Mouse (Mus musculus) hindbrain, embryonic 14.5 days (tissue): ENCODE data around the gene Podnl1. TPM values are rescaled to one million over a fixed set of nuclear protein-coding genes. Genes with fewer than 3 reads are reported as not detected.

Experiments used
- ATAC-seq: fragments of 200-750 bp; cut with Nextera tagmentation; 2 replicates; pipeline ENCODE4 v1.8.0; 2017; ENCODE audit warnings: moderate number of reproducible peaks, mild to moderate bottlenecking, moderate TSS enrichment, moderate library complexity; ENCODE audit not compliant: low FRiP score
- DNase-seq: peaks from one replicate; pipeline ENCODE4 v3.0.0-alpha.2; 2015; ENCODE audit warnings: low spot score
- H3K27ac ChIP-seq: fragments of 300-500 bp; sonication (generic); 2 replicates; pipeline ENCODE4 v1.5.1; 2014; ENCODE audit warnings: mild to moderate bottlenecking, moderate library complexity
- H3K27me3 ChIP-seq: fragments of 300-500 bp; sonication (generic); 2 replicates; pipeline ENCODE4 v1.6.1; 2014; ENCODE audit warnings: mild to moderate bottlenecking, low read length, mixed read lengths; ENCODE audit not compliant: control insufficient read depth, insufficient read depth
- H3K36me3 ChIP-seq: fragments of 300-500 bp; sonication (generic); replicated peaks from 2 replicates; pipeline ENCODE4 v1.6.1; 2014; ENCODE audit not compliant: control insufficient read depth, insufficient read depth
- H3K4me1 ChIP-seq: fragments of 300-500 bp; sonication (generic); replicated peaks from 2 replicates; pipeline ENCODE4 v1.6.1; 2014; ENCODE audit warnings: antibody characterized with exemption, low read length, mixed read lengths; ENCODE audit not compliant: control insufficient read depth, insufficient read depth
- H3K4me2 ChIP-seq: fragments of 300-500 bp; sonication (generic); replicated peaks from 2 replicates; pipeline ENCODE4 v1.6.1; 2014; ENCODE audit warnings: mild to moderate bottlenecking, moderate library complexity
- H3K4me3 ChIP-seq: fragments of 300-500 bp; sonication (generic); replicated peaks from 2 replicates; pipeline ENCODE4 v1.5.1; 2014; ENCODE audit warnings: mild to moderate bottlenecking, low read length
- H3K9ac ChIP-seq: fragments of 300-500 bp; sonication (generic); 2 replicates; pipeline ENCODE4 v1.6.1; 2014
- H3K9me3 ChIP-seq: fragments of 300-500 bp; sonication (generic); 2 replicates; pipeline ENCODE4 v1.6.1; 2016; ENCODE audit warnings: low read length; ENCODE audit not compliant: control insufficient read depth
- WGBS: fragments of 180-500 bp; shearing (Covaris S2); extraction: QIAGEN DNeasy Blood & Tissue Kit; methylation state at CpG from one replicate; pipeline ENCODE4 v1.1.7; 2014; 5-methylcytosine and 5-hydroxymethylcytosine counted together
- microRNA counts: library from miRNA; unstranded; fragments of <30 nt; microRNA quantifications from one replicate; lab custom pipeline; 2016
- microRNA-seq: library from miRNA; unstranded; fragments of <30 nt; microRNA quantifications from one replicate; pipeline ENCODE4, GENCODE M21; 2016
- polyA plus RNA-seq: library from polyadenylated mRNA; unstranded; fragments of >200 nt; fragmentation: Nextera tagmentation; extraction: Ambion mirVana; gene quantifications from 2 replicates; pipeline ENCODE4 v1.2.1, GENCODE M21; 2014

Gene Podnl1
- polyA plus RNA-seq, 1 experiment from 2014 or later: 0.48 TPM

DNA sequence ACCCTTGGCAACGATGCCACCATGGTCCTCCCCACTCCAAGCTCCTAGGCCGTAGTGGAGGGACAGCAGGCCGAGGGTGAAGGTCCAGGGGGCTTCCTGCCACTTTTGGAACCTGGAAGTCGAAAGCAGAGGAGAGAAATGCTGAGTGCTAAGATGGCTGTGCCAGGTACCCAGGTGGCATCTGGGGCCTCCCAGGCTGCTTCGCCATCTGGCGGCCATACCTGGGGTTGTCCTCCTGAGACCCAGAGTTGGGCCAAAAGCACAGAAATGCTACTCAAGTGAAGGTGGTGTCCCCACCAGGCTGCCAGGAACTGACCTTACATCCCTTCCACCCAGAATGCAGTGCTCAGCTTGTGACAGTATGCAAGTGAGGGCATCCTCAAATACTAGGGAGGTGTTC is 48.1 kb downstream of the Podnl1 start:
- WGBS: 83% methylated on average over 6 of the region's 6 CpGs
- Histone ChIP-seq H3K4me1 (peaks cover 5% of the 10 kb centered on the region; the same call in 1 of the 2 replicates), H3K9me3 (no peaks in the 10 kb centered on the region), H3K9ac (no peak overlapping the region), H3K36me3 (peaks cover 47% of the 10 kb centered on the region), H3K4me2 (no peak overlapping the region), H3K27me3 (no peaks in the 10 kb centered on the region), H3K4me3 (no peak overlapping the region), H3K27ac (no peak overlapping the region)
- DNase-seq: no peak
- ATAC-seq: no peak

DNA sequence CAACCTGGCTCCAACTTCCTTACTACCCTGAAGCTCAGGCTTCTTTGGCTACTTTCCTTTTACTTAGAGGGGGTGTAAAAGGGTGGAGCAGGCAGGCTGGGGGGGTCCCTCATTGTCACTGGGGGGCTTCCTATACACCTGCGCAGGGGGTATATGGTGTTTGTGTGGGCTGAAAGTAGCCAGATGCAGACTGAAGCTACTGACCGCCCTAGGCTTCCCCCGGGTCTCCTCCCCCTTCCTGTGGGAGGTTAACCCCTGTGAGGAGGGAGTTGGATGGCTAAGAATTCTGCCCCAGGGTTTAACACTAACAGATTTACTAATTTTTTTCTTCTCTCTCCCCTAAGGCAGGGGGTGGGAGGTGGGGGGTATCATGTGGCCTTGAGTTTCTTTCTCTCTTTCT is 50.8 kb downstream of the Podnl1 start:
- no peak for ATAC-seq
- 40% methylated on average over 3 of the region's 3 CpGs for WGBS

DNA sequence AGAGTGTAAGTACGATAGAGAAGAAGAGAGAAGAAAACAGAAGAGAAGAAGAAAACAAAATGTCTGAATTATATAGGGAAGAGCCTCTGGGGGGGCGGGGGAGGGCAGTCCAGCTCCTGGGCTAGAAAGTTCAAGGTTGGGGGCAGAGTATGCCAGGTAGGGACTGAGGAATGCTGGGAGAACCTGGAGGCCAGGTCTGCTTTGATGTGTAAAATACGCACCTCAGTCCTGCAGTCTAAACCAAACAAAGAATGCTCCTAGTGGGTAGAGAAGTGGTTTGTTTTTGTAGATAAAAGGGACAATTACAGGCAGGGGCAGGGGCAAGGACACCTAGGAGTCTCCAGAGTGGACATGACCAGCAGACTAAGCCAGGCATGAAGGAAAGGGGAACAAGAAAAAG is 51.6 kb downstream of the Podnl1 start:
- Histone ChIP-seq H3K4me2 (no peak overlapping the region), H3K4me3 (no peak overlapping the region), H3K27ac (no peak overlapping the region), H3K27me3 (no peaks in the 10 kb centered on the region), H3K36me3 (peaks cover 26% of the 10 kb centered on the region), H3K9ac (no peak overlapping the region), H3K9me3 (no peaks in the 10 kb centered on the region), H3K4me1 (peaks cover 40% of the 10 kb centered on the region)
- ATAC-seq (no peak), DNase-seq (no peak)
- WGBS: 93% methylated on average over 3 of the region's 3 CpGs

More for the DNA sequence above, 50.8 kb downstream of the Podnl1 start:
- Histone ChIP-seq H3K4me2 (no peak overlapping the region), H3K4me3 (no peak overlapping the region), H3K9me3 (no peaks in the 10 kb centered on the region), H3K4me1 (peaks cover 31% of the 10 kb centered on the region), H3K27ac (no peak overlapping the region), H3K27me3 (no peaks in the 10 kb centered on the region), H3K9ac (no peak overlapping the region), H3K36me3 (peaks cover 35% of the 10 kb centered on the region)
- DNase-seq: no peak

- Histone ChIP-seq H3K4me2 (no peak overlapping the region), H3K4me3 (no peak overlapping the region), H3K27ac (no peak overlapping the region), H3K9me3 (no peaks in the 10 kb centered on the region), H3K27me3 (no peaks in the 10 kb centered on the region), H3K36me3 (peaks cover 15% of the 10 kb centered on the region), H3K4me1 (peaks cover 46% of the 10 kb centered on the region), H3K9ac (0 out of 2 replicates have a peak overlapping the region, but pooled peaks have one; percentile 25)
- WGBS: 65% methylated on average over 8 of the region's 8 CpGs
- DNase-seq: no peak
- no peak for ATAC-seq
Measured at GRCm38 (mm10) chr8:84178592-84178991, 52.8 kb downstream of the Podnl1 start.

DNA sequence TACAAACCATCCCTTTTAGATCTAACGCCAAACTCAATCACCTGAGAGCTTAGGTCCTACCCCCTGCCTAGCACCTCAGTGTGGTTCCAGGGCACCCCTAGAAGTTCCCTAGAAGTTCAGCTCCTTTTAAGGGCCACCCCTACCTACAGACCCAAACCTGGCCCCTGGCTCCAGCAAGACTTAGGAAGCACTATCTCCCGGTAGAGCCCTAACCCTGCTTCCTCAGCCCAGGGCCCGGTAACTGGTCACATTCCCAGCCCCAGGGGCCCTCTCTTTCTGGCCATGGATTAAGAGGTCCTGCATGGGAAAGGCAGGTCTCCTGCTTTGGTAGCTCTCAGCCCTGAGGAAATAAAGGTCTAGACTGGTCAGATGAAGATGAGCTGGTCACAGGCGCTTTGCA is 54.2 kb downstream of the Podnl1 start:
- ATAC-seq: 0 out of 2 replicates have a peak, but pooled peaks have one; percentile 1
- no peaks in the 10 kb centered on the region for H3K9me3 ChIP-seq
- WGBS: 3% methylated on average over 4 of the region's 4 CpGs
- peaks cover 8% of the 10 kb centered on the region; the same call in 1 of the 2 replicates for H3K36me3 ChIP-seq
- H3K27me3 ChIP-seq: no peaks in the 10 kb centered on the region
- no peak for DNase-seq
- H3K27ac ChIP-seq: peak overlapping the region; percentile 81
- peaks cover 54% of the 10 kb centered on the region for H3K4me1 ChIP-seq
- H3K9ac ChIP-seq: peak overlapping the region; percentile 57
- peak overlapping the region; percentile 29 for H3K4me3 ChIP-seq
- peak overlapping the region; percentile 83 for H3K4me2 ChIP-seq

- under 1% methylated on average over 16 of the region's 16 CpGs for WGBS
- peaks cover 55% of the 10 kb centered on the region for H3K4me1 ChIP-seq
- H3K9me3 ChIP-seq: no peaks in the 10 kb centered on the region
- peak overlapping the region; percentile 81 for H3K27ac ChIP-seq
- ATAC-seq (peak; percentile 59), DNase-seq (peak; percentile 66)
- H3K4me3 ChIP-seq: peak overlapping the region; percentile 29
- 0 out of 2 replicates have a peak, but pooled peaks cover 5% of the 10 kb centered on the region for H3K36me3 ChIP-seq
- H3K9ac ChIP-seq: peak overlapping the region; percentile 57
- peak overlapping the region; percentile 83 for H3K4me2 ChIP-seq
- H3K27me3 ChIP-seq: no peaks in the 10 kb centered on the region
Measured at GRCm38 (mm10) chr8:84180530-84181190, 54.9 kb downstream of the Podnl1 start.

MicroRNAs encoded within 50 kb of the gene (microRNA counts, 519-probe panel; counts per million panel counts)
- microRNA mmu-miR-181c (lab: Ali Mortazavi, UCI) (4,468 counts per million, percentile 41 among the panel's probes with 10 or more counts), microRNA mmu-miR-709 (lab: Ali Mortazavi, UCI) (3,854 counts per million, percentile 25 among the panel's probes with 10 or more counts)

Small RNA genes within 50 kb of the gene (microRNA-seq; reads per million reads assigned to microRNA genes)
- gene Gm25110 (not detected), gene Mir181c (13,826 reads per million, percentile 97 among the genes with 10 or more reads in this experiment), gene Mir181d (6,923 reads per million, percentile 94 among the genes with 10 or more reads in this experiment), gene Mir709 (not detected)

Other genes with a start within 250 kb of the Podnl1 start
- gene Adgrl1, start 225.9 kb upstream of the Podnl1 start, polyA plus RNA-seq: 67.1 and 72.0 TPM in 2 replicates
- gene Gm10644, start 170.8 kb upstream of the Podnl1 start, polyA plus RNA-seq: 0.76 and 1.1 TPM in 2 replicates
- gene Asf1b, start 170.5 kb upstream of the Podnl1 start, polyA plus RNA-seq: 10.5 and 10.7 TPM in 2 replicates
- 194 and 218 TPM in 2 replicates for gene Prkaca, start 153.0 kb upstream of the Podnl1 start, polyA plus RNA-seq
- gene Samd1, start 128.3 kb upstream of the Podnl1 start, polyA plus RNA-seq: 11.1 and 11.3 TPM in 2 replicates
- 0.54 and 0.76 TPM in 2 replicates for gene 1700067K01Rik, start 124.5 kb upstream of the Podnl1 start, polyA plus RNA-seq
- gene 2210011C24Rik, start 113.8 kb upstream of the Podnl1 start, polyA plus RNA-seq: 0.52 and 0.77 TPM in 2 replicates
- 3.7 and 5.5 TPM in 2 replicates for gene Palm3, start 104.5 kb upstream of the Podnl1 start, polyA plus RNA-seq
- 0.34 and 0.48 TPM in 2 replicates for gene Il27ra, start 83.4 kb upstream of the Podnl1 start, polyA plus RNA-seq
- 1.6 and 4.7 TPM in 2 replicates for gene Rln3, start 81.0 kb upstream of the Podnl1 start, polyA plus RNA-seq
- 2.1 and 2.7 TPM in 2 replicates for gene Gm10643, start 60.9 kb upstream of the Podnl1 start, polyA plus RNA-seq
- 11.0 and 11.5 TPM in 2 replicates for gene Rfx1, start 59.2 kb upstream of the Podnl1 start, polyA plus RNA-seq
- gene Dcaf15, start 21.2 kb upstream of the Podnl1 start, polyA plus RNA-seq: 17.4 and 18.9 TPM in 2 replicates
- gene Cc2d1a, start 21.9 kb downstream of the Podnl1 start, polyA plus RNA-seq: 30.4 and 33.3 TPM in 2 replicates
- 1.4 TPM in 2 replicates for gene 4930432K21Rik, start 22.0 kb downstream of the Podnl1 start, polyA plus RNA-seq
- 7.8 and 10.4 TPM in 2 replicates for gene Nanos3, start 59.2 kb downstream of the Podnl1 start, polyA plus RNA-seq
- 20.0 and 20.6 TPM in 2 replicates for gene Zswim4, start 111.1 kb downstream of the Podnl1 start, polyA plus RNA-seq
- 268 and 296 TPM in 2 replicates for gene D8Ertd738e, start 123.7 kb downstream of the Podnl1 start, polyA plus RNA-seq
- gene Mri1, start 131.3 kb downstream of the Podnl1 start, polyA plus RNA-seq: 38.9 and 40.2 TPM in 2 replicates
- gene Ccdc130, start 144.4 kb downstream of the Podnl1 start, polyA plus RNA-seq: 22.7 and 27.1 TPM in 2 replicates